Mouse (Mus musculus): Measurements from ENCODE around the gene Lrrc72. TPM values are rescaled to one million over a fixed set of nuclear protein-coding genes. Genes with fewer than 3 reads are reported as not detected.

The Lrrc72 gene
- not detected in 2 replicates for polyA plus RNA-seq (2012)

GRCm38 (mm10) chr12:36253298-36253697 is at the start of gene Lrrc72:
TSS of gene Lrrc72 (minus strand) at chr12:36253398.
- TF ChIP-seq TAL1 (IDR thresholded peaks at IDR 0.05; ENCODE audit: low read length) = no peak
- no peak for TF ChIP-seq GATA1 (IDR thresholded peaks at IDR 0.05; ENCODE audit: low read length)
- Histone ChIP-seq H3K27me3 (ENCODE audit: control insufficient read depth) (no peaks in the 10 kb centered on the region), H3K36me3 (ENCODE audit: control insufficient read depth) (no peaks in the 10 kb centered on the region), H3K4me3 (replicated peaks) (no peak within 1 kb of the TSS), H3K9me3 (ENCODE audit: control insufficient read depth, low read length) (no peaks in the 10 kb centered on the region), H3K4me1 (ENCODE audit: control insufficient read depth) (no peaks in the 10 kb centered on the region)

GRCm38 (mm10) chr12:36302326-36302725 is 49.1 kb upstream of the Lrrc72 start:
- Histone ChIP-seq H3K36me3 (ENCODE audit: control insufficient read depth) (no peaks in the 10 kb centered on the region), H3K4me1 (ENCODE audit: control insufficient read depth) (no peaks in the 10 kb centered on the region)

GRCm38 (mm10) chr12:36291346-36291745 is 38.1 kb upstream of the Lrrc72 start:
- H3K27me3 ChIP-seq (ENCODE audit: control insufficient read depth) = no peaks in the 10 kb centered on the region
- H3K4me1 ChIP-seq (ENCODE audit: control insufficient read depth) = no peaks in the 10 kb centered on the region
- no peak for TF ChIP-seq TAL1 (IDR thresholded peaks at IDR 0.05; ENCODE audit: low read length)
- no peak for TF ChIP-seq GATA1 (IDR thresholded peaks at IDR 0.05; ENCODE audit: low read length)
- no peak overlapping the region for H3K4me3 ChIP-seq (replicated peaks)
- H3K9me3 ChIP-seq (ENCODE audit: control insufficient read depth, low read length) = no peaks in the 10 kb centered on the region
- no peaks in the 10 kb centered on the region for H3K36me3 ChIP-seq (ENCODE audit: control insufficient read depth)

More at GRCm38 (mm10) chr12:36302326-36302725, 49.1 kb upstream of the Lrrc72 start:
- no peaks in the 10 kb centered on the region for H3K27me3 ChIP-seq (ENCODE audit: control insufficient read depth)
- H3K4me3 ChIP-seq (replicated peaks) = no peak overlapping the region
- TF ChIP-seq GATA1 (IDR thresholded peaks at IDR 0.05; ENCODE audit: low read length) = no peak
- TF ChIP-seq TAL1 (IDR thresholded peaks at IDR 0.05; ENCODE audit: low read length) = no peak
- H3K9me3 ChIP-seq (ENCODE audit: control insufficient read depth, low read length) = no peaks in the 10 kb centered on the region

- H3K27me3 ChIP-seq (ENCODE audit: control insufficient read depth) = no peaks in the 10 kb centered on the region
- no peaks in the 10 kb centered on the region for H3K4me1 ChIP-seq (ENCODE audit: control insufficient read depth)
- H3K36me3 ChIP-seq (ENCODE audit: control insufficient read depth) = no peaks in the 10 kb centered on the region
- TF ChIP-seq TAL1 (IDR thresholded peaks at IDR 0.05; ENCODE audit: low read length) (no peak), GATA1 (IDR thresholded peaks at IDR 0.05; ENCODE audit: low read length) (no peak)
- no peaks in the 10 kb centered on the region for H3K9me3 ChIP-seq (ENCODE audit: control insufficient read depth, low read length)
- no peak overlapping the region for H3K4me3 ChIP-seq (replicated peaks)
Measured at GRCm38 (mm10) chr12:36290465-36290864, 37.3 kb upstream of the Lrrc72 start.

GRCm38 (mm10) chr12:36289634-36290033 is 36.4 kb upstream of the Lrrc72 start:
- no peak overlapping the region for H3K4me3 ChIP-seq (replicated peaks)
- no peak for TF ChIP-seq GATA1 (IDR thresholded peaks at IDR 0.05; ENCODE audit: low read length)
- TF ChIP-seq TAL1 (IDR thresholded peaks at IDR 0.05; ENCODE audit: low read length) = no peak
- no peaks in the 10 kb centered on the region for H3K27me3 ChIP-seq (ENCODE audit: control insufficient read depth)
- H3K4me1 ChIP-seq (ENCODE audit: control insufficient read depth) = no peaks in the 10 kb centered on the region
- H3K9me3 ChIP-seq (ENCODE audit: control insufficient read depth, low read length) = no peaks in the 10 kb centered on the region
- no peaks in the 10 kb centered on the region for H3K36me3 ChIP-seq (ENCODE audit: control insufficient read depth)

- H3K36me3 ChIP-seq (ENCODE audit: control insufficient read depth) = no peaks in the 10 kb centered on the region
- H3K27me3 ChIP-seq (ENCODE audit: control insufficient read depth) = no peaks in the 10 kb centered on the region
- no peak overlapping the region for H3K4me3 ChIP-seq (replicated peaks)
- no peaks in the 10 kb centered on the region for H3K9me3 ChIP-seq (ENCODE audit: control insufficient read depth, low read length)
- no peaks in the 10 kb centered on the region for H3K4me1 ChIP-seq (ENCODE audit: control insufficient read depth)
- TF ChIP-seq GATA1 (IDR thresholded peaks at IDR 0.05; ENCODE audit: low read length) = no peak
- TF ChIP-seq TAL1 (IDR thresholded peaks at IDR 0.05; ENCODE audit: low read length) = no peak
Measured at GRCm38 (mm10) chr12:36274823-36275222, 21.6 kb upstream of the Lrrc72 start.

GRCm38 (mm10) chr12:36267670-36268246 is 14.6 kb upstream of the Lrrc72 start:
- no peak for TF ChIP-seq TAL1 (IDR thresholded peaks at IDR 0.05; ENCODE audit: low read length)
- no peak for TF ChIP-seq GATA1 (IDR thresholded peaks at IDR 0.05; ENCODE audit: low read length)
- Histone ChIP-seq H3K4me1 (ENCODE audit: control insufficient read depth) (no peaks in the 10 kb centered on the region), H3K9me3 (ENCODE audit: control insufficient read depth, low read length) (no peaks in the 10 kb centered on the region), H3K4me3 (replicated peaks) (no peak overlapping the region), H3K36me3 (ENCODE audit: control insufficient read depth) (no peaks in the 10 kb centered on the region), H3K27me3 (ENCODE audit: control insufficient read depth) (no peaks in the 10 kb centered on the region)

GRCm38 (mm10) chr12:36262116-36262721 is 9.0 kb upstream of the Lrrc72 start:
- Histone ChIP-seq H3K4me1 (ENCODE audit: control insufficient read depth) (no peaks in the 10 kb centered on the region), H3K36me3 (ENCODE audit: control insufficient read depth) (no peaks in the 10 kb centered on the region), H3K27me3 (ENCODE audit: control insufficient read depth) (no peaks in the 10 kb centered on the region), H3K9me3 (ENCODE audit: control insufficient read depth, low read length) (no peaks in the 10 kb centered on the region), H3K4me3 (replicated peaks) (no peak overlapping the region)
- no peak for TF ChIP-seq TAL1 (IDR thresholded peaks at IDR 0.05; ENCODE audit: low read length)
- no peak for TF ChIP-seq GATA1 (IDR thresholded peaks at IDR 0.05; ENCODE audit: low read length)

- TF ChIP-seq TAL1 (IDR thresholded peaks at IDR 0.05; ENCODE audit: low read length) (no peak), GATA1 (IDR thresholded peaks at IDR 0.05; ENCODE audit: low read length) (no peak)
- Histone ChIP-seq H3K36me3 (ENCODE audit: control insufficient read depth) (no peaks in the 10 kb centered on the region), H3K27me3 (ENCODE audit: control insufficient read depth) (no peaks in the 10 kb centered on the region), H3K4me3 (replicated peaks) (no peak overlapping the region), H3K9me3 (ENCODE audit: control insufficient read depth, low read length) (no peaks in the 10 kb centered on the region), H3K4me1 (ENCODE audit: control insufficient read depth) (no peaks in the 10 kb centered on the region)
Measured at GRCm38 (mm10) chr12:36255413-36255812, 2.2 kb upstream of the Lrrc72 start.
